Mouse (Mus musculus): ENCODE measurements around the gene Plekha5.
A peak's percentile ranks its signal among the peaks of the same experiment; 100 is the strongest.

The Plekha5 gene

DNA sequence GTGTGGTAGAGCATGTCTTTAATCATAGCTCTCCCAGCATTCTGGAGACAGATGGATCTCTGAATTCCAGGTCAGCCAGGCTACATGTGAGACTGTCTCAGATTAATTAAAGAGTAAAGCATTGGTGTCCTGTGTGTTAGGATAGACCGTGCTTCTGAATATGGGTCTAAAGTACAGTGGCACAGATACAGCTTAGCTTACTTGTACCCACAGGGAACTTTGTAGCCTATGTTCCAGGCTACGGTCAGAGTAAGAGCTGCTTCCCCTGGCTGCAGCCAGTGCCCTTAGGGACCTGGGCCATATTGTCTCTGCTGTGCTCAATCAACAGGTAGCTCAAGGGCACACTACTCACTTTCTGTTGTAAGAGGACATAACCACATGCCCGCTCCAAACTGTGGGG is 30.5 kb downstream of the Plekha5 start:
- DNase-seq (ENCODE audit: low read depth, low spot score): no peak

DNA sequence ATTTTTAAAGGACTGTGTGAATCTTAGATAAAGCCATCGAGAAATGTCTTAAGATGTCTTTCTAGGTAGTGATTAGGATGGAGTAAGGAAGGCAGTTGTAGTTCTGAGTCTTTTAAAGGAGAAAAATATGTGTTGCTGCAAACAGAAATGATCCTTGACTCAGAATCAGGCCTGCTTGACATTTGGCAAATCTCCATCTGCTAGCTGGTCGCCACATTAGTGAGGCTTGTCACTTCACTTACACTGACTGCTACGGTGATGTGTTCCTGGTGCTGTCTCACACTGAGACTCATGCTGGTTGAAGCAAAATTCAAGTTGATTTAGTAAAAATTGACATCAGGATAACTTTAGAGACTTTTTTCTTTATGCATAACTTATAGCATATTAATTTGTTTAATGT is 32.0 kb downstream of the Plekha5 start:
- DNase-seq (ENCODE audit: low read depth, low spot score): no peak

DNA sequence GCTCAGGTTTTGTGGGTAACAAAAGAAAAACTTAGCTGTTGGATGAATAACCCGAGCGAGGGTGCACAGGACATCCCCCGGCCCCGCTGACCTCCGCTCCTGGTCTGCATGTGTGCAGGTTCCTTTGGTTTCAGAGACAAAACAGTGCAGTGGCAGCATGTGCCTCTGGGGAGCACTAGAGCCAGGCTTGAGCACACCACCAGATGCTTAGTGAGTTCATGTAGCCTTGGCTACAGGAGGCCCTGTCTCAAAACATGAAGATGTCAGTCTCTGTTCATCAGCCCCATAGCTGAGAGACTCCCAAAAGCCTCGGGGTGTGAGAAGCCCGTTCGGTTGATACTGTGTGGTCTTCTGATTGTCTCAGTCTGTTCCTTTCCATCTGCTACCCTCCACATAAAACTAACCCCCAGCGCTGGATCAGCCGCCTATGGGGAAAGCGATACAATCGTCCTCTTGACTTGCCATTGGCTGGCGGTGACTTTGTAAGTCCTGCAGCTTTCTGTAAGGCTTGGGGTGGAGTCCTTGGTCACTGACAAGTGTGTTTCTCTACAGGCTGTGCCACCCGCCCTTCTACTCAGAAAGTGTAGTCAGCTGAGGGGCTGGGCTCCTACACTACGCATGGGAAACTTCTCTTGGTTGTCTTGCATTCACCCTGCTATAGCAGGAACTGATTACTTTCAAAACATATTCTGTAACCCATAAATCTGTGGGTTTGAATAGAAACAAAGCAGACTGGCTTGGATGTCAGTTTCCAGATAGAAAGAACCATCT is 32.7 kb downstream of the Plekha5 start:
- peak; percentile 52 for DNase-seq (ENCODE audit: low read depth, low spot score)

DNA sequence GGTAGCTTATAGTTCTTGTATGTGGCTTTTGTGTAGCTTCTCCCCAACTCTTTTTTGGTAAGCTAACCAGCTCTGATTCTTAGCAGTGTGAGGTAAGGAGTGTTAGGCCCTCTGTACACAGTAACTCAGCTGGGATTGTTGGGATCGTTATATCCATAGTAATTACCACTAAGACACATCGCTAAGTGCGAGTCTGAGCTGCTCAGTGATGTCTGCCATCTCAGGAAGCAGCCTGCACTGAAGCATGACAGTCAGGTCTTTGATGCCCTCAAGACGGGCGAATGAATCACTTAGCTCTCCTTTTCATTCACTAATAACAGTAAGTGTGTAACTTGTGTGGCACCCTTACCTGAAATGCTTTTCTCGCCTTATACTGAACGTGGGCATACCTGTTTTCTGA is 36.5 kb downstream of the Plekha5 start:
- no peak for DNase-seq (ENCODE audit: low read depth, low spot score)

DNA sequence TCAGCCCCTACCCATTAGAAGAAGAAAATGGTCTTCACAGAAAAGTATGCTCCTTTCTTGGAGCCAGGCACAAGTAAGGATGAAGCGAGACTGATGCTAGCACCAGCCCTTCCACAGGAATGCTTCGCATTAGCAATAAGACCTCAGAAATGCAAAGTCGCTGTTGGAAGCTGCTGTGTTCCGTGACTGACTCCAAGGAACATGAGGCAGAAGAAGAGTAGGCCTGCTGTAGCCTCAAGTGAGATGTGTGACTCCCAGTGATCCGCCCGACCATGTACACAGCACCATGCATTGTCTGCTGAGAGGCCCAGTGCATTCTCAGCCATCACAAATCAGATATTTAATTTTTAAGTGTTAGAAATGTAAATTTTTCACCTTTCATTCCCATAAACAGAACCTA is 41.0 kb downstream of the Plekha5 start:
- no peak for DNase-seq (ENCODE audit: low read depth, low spot score)

GRCm38 (mm10) chr6:140465946-140466646 is 42.2 kb downstream of the Plekha5 start:
- no peak for DNase-seq (ENCODE audit: low read depth, low spot score)

DNA sequence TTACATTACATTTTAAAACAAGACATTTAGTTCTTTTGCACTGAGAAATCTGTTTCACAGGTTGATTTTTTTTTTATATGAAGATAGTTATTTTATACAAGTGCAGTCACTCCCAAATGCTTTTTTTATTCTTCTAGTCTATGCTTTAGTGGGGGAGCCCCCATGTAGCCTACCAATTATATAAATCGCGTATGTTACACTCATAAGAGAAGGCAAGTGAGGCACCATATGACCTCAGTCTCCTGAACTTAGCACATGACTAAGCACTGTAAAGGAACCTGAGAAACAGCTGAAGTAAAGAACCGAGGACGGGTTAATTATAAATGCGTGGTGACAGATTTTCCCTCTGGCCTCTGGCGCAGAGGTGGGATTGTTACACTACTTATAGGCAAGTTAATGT is 43.0 kb downstream of the Plekha5 start:
- DNase-seq (ENCODE audit: low read depth, low spot score): no peak

- DNase-seq (ENCODE audit: low read depth, low spot score): no peak
Observed at GRCm38 (mm10) chr6:140467851-140468250, 44.0 kb downstream of the Plekha5 start.

DNA sequence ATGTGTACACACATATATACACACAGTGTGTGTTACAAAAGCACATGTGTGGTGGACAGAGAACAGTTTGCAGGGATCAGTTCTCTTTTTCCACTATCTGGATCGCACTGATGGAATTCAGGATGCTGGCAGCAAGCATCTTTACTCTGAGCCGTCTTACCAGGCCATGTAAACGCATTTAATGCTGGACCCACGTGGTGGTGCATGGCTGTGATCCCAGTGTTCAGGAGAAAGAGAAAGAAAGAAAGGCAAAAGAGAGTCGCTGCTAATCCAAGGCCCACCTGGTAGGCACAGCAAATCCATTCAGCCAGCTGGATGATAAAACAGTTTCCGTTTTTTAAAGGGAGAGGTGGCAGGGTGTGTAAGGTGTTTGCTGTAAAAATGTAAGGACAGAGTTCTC is 45.9 kb downstream of the Plekha5 start:
- DNase-seq (ENCODE audit: low read depth, low spot score): no peak

DNA sequence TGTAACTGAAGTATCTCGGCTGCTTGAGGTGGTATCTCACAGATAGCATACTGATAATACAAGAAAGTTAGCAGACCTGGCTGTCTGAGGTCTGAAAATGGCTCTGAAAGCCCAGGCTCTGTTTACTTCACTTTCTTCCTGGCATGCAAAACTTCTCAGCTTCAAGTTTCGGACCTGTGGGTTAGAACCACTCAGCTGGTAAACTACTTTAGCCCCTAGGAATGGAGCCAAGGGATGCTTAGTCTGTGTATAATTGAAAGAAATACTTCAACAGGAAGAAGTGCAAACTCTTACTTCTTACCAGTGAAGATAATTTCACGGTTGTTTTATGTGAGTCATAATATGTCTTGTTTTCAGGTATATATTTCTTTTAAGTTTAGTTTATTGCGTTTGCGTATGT is 47.9 kb downstream of the Plekha5 start:
- DNase-seq (ENCODE audit: low read depth, low spot score): no peak

- DNase-seq (ENCODE audit: low read depth, low spot score): peak; percentile 82
Observed at GRCm38 (mm10) chr6:140472345-140472744, 48.5 kb downstream of the Plekha5 start.

DNA sequence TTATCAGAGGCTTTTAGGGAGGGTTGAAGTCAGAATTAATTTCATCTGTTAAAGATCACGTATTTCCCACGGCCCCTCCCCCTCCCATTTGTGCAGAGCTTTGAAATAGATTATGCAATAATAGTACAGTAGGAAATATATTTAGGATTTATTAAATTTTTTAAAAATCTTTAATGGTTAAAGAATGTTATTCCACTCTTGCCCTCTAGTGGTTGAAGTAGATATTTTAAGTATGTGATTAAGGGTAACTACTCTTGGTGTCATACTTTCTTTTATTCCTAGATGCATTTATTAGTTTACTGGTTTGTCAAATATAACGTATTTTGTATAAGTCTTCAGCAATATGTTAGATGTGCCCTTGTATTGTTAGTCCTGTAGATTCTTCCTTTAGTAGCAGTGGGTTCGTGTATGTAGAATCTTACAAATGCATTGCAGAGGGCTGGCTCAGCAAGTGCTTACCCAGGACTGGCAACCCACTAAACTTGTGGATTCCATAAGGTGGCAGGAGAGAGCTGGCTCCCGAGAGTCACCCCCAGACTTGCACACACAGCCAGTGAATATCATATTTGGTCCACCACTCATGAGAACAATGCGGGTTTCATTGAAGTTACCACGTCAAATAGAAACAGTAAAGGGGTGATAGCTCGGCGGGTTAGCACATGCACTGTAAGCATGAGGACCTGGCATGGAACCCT is 51.7 kb downstream of the Plekha5 start:
- peak; percentile 40 for DNase-seq (ENCODE audit: low read depth, low spot score)

DNA sequence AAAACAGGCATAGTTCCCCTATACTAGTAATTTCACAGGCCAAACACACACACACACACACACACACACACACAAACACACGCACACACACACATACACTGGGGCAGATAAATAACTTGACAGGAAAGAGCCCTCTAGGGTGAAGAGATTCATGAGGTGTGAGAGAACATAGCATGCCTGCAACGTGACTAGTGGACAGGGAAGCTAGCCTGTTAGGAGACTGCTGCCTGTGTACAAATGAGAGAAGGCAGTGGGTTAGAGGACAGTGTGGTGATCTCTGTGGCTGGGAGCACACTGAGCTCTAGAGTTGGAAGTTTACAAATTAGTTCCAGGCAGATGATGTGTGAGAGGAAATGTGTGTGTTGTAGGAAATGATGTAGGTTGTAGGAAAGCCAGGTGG is 53.1 kb downstream of the Plekha5 start:
- DNase-seq (ENCODE audit: low read depth, low spot score): no peak

DNA sequence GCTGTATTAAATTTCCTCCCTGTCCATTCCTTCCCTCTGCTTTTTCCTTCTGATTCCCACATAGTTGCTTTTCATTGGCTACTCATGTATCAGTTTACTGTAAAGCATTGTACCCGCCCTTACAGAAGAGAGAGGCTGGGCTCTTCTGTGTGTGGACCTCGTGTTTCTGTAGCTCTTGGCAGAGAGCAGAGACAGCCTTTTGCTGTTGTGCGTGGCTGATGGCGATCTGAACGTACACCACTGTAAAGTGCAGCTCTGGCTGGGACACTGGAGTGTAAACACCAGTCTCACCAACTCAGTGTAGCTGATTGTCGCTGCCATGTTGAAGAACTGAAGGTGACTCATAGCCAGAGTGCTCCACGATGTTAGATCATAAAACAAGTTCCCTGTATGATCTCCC is 54.2 kb downstream of the Plekha5 start:
- no peak for DNase-seq (ENCODE audit: low read depth, low spot score)

- no peak for DNase-seq (ENCODE audit: low read depth, low spot score)
Observed at GRCm38 (mm10) chr6:140478943-140479342, 55.1 kb downstream of the Plekha5 start.

DNA sequence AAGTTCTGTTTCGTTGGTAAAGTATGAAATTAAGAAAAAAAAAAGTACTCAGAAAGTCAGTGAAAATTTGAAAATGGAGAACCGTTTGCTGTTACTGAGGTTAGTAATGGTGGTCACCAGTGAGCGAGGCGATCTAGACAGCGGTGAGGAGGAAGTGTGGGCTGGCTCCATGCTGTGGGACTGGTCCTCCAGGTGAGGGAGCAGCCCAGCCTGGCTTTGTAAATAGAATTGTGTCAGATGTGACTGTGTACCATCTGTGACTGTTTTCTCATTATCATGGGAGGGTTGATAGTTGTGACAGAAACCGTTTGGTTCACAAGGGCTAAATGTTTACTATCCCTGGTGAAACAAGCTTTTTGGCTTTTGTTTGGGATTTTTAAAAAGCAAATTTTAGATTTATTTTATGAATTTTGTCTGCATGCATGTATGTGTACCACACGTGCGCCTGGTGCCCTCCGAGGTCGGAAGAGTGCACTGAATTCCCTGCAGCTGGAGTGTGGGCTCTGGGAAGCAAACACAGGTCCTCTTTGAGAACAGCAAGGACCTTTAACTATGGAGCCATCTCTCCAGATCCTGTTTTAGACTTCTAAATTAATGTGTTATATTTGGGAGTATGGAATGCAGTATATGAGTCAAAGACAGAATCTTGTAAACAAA is 56.7 kb downstream of the Plekha5 start:
- DNase-seq (ENCODE audit: low read depth, low spot score): no peak

DNA sequence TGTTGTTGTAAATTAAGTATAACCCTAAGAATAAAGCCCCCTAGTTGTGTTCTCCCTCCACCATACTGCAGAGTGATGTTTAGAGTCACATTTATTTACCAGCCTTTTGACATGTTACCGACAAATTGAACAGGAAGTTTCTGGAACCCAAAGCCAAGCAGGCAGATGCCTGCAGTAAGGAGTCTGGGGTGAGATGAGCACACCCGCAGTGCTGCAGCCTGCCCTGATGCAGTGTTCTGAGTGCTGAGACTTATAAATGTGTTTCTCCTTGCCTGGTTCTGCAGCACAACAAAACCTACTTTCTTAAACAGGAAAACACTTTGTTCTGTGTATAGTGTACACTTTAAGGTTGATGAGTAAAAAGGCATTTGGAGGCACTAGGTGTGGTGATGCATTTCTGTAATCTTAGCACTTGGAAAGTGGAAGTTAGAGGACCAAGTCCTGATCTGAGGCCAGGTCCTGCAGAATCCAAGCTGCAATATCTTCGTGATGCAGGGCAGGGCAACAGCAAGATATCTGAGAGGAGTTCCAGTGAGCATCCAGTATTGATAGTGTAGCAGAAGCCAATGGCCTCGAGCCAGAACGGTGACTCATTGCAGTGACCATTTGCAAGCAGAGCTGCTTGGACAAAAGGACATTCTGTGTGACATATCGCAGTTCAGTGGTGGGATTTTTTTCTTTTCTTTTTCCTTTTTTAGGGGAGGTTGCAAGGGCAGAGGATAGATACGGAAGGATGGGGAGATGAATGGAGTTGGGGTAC is 58.0 kb downstream of the Plekha5 start:
- DNase-seq (ENCODE audit: low read depth, low spot score): no peak

GRCm38 (mm10) chr6:140484170-140484569 is 60.3 kb downstream of the Plekha5 start:
- DNase-seq (ENCODE audit: low read depth, low spot score): no peak

DNA sequence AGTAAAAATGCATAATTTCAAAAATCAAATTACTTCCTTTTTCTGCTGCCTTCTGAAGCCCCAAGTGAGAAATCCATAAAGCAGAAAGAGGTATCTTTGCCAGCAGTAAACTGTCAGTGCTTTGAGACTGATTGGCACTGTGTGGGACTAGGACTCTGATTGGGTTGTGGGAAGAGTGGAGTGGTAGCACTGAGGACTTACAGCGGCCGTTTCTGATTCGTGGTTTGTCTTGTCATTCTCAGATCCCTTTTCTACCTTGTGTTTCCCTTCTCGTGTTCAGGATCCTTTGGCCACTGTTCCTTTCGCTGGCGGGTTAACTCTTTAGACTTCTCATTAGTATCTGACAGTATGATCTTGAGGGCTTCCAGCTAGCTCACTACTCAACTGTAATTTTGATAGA is 61.8 kb downstream of the Plekha5 start:
- no peak for DNase-seq (ENCODE audit: low read depth, low spot score)

DNA sequence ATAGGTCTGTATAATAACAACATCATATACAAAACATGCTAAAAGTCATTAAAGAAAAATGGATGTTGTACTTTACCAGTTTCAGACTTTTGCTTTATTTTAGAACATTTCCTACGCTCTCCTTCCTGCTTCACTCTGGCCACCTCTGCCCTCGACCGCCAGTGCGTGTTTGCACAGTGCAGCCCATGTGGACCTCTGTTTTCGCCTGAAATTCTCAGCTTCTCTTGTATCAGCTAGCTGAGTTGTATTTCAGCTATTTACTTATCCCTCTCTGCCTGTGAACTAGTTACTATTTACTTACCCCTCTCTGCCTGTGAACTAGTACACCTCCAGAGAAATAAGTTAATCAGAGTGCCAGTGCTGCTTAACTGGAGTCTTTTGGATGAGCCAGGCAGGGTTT is 62.8 kb downstream of the Plekha5 start:
- no peak for DNase-seq (ENCODE audit: low read depth, low spot score)

GRCm38 (mm10) chr6:140487489-140487888 is 63.6 kb downstream of the Plekha5 start:
- no peak for DNase-seq (ENCODE audit: low read depth, low spot score)

All from ES-CJ7 (cell line).